Mouse (Mus musculus) cerebellum, adult (tissue): ENCODE data around the gene Sh3bp1.
"Not testable (repeated sequence)": the region's sequence is repeated elsewhere in the genome, so short reads cannot be mapped to it uniquely, and the experiment has no call there.

Experiments
- ATAC-seq: cut with Nextera tagmentation; 2 replicates; pipeline ENCODE4 v1.9.2; 2017; ENCODE audit warnings: mild to moderate bottlenecking, moderate library complexity, mixed read lengths; ENCODE audit not compliant: insufficient number of reproducible peaks, low FRiP score, low TSS enrichment

The Sh3bp1 gene

DNA sequence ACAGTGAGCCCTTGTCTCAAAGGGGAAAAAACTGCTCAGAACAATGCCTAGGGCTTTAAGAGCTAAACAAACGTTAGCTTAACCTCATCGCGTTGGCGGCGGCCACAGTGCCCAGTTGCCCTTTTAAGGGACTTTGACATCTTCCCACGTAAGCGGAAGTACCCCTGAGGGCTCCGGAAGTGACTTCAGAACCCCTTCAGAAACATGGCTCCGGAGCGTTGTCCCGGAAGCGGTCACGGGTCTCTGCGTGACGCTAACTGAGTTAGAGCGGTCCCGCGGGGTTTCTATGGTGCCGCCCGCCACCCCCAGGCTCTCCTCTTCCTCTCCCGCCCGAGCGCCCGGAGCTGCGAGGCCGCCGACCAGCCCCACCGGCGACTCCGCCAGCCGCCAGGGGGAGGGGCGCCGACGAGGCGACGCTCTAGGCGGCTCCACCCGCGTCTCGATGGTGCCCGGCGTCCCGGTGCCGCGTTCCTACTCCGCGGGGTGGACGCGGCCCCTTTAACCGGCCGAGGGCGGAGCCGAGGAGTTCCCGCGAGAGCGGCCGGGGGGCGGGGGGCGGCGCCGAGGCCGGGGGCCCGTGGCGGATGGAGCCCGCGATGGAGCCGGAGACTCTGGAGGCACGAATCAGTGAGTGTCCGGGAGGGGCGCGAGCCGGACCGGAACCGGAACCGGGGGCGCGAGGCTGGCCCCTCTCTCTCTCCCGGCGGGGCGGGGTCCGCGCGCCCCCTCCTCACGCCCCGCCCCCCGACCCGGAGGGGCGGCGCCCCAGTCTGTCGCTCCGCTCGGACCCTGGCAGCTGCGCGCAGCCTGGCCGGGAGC lies 22.4 kb upstream of the Sh3bp1 start, which contains the start of gene Gga1:
Gene Gga1, plus strand, starts transcription at position 200 of the 819 bp plus-strand sequence.
- peak; percentile 84 for ATAC-seq

DNA sequence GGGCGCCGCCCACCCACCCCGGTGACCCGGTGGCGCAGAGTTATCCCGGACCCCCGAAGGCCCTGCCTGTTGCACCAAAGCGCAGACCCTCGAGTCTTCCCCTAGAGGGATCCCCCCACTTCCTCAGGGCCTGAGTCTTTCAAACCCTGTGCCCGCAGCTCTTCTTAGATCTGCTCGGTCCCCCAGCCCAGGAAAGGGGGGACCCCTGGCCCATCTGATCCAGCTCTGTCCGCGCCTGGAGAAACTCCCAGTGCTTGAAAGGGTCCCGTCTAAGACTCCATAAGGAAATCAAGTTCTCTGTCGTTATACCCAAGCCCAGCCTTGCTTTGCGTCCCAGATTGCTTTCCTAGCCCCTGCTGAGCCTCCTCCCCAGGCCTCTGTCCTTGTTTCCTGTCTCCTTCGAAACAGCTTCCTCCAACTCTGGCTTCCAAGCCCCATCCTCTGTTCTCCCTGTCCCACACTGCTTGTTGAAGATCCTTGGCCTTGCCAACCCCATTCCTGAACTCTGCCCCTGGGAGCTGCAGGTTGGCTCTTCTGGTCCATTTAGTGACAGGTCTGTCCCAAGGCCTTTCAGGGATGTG lies 21.7 kb upstream of the Sh3bp1 start:
- peak; percentile 5; the same call in 1 of the 2 replicates for ATAC-seq

DNA sequence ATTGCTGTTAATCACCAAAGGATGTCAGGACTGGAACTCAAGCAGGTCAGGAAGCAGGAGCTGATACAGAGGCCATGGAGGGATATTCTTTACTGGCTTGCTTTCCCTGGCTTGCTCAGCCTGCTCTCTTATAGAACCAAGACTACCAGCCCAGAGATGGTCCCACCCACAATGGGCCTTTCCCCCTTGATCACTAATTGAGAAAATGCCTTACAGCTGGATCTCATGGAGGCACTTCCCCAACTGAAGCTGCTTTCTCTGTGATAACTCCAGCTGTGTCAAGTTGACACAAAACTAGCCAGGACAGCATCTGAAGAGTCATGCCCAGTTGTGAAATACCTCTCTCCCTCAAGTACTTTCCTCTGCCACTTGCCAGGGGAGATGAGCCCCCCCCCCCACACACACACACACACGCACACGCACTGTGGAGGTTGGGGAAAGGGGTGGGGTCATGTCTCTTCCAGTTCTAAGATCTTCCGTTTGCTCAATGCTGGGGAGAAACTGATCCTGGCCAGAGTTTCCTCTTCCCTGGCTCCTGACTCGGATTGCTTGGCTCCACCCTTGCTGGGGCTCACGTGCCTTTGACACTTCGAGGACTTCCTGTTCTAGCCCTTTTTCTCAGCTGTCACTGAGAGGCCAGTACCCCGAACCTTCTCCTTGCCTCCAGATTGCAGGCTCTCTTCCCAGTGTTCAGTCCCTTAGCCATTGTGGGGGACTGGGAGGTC lies 20.6 kb upstream of the Sh3bp1 start:
- ATAC-seq: not testable (repeated sequence)

DNA sequence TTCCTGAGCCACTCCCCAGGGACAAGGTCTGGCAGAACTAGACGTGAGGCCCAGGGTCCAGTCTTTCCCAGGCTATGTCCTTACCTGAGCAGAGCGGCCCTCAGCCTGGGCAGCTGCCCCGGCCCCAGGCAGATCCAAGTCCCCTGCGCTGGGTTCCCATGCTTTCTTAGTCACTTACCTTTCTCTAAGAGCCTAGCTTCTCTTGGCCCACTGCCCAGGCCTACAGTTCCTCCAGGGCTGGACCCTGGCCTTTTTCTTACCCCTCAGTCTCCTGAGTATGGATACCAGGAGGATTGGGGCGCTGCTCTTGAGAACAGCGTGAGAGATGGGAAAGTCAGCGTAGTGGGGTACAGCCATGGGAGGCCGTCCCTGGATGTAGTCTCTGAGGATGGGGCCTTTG lies 19.1 kb upstream of the Sh3bp1 start:
- ATAC-seq: no peak

DNA sequence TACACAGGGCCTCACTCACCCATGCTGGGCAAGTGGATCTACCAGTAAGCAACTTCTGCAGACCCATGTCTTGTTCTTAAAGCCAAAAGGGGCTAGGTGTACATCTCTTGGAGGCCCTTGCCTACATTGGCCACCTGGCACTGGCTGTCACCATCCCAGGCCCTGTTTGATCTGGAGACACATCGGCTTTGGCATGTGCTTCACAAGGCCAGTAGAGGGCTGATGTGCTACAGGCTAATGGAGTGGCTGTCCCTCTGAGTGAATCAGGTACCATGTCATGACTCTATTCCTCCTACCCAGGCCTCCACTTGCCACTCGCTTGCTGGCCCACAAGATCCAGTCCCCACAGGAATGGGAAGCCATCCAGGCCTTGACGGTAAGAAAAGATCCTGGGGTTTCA lies 17.7 kb upstream of the Sh3bp1 start:
- ATAC-seq: no peak

DNA sequence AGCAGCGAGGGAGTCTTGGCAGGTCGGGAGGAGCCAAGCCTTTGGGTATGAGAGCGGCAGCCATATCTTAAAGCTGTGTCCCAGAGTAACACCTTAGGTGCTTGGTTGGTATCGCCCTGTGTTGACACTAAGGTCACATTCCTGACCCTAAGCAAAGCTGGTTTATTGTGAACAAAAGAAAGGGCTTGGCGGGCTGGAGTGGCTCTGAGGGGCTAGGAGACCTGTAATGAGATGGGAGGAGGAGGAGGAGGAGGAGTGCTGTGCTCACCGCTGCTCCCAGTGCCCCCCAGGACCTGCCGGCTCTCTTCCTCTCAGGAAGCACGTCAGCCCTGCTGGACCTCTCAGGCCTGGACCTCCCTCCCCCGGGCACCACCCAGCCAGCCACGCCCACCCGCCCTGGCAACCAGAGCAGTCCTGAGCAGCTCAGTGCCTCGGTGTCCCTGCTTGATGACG lies 10.1 kb upstream of the Sh3bp1 start:
- no peak for ATAC-seq

DNA sequence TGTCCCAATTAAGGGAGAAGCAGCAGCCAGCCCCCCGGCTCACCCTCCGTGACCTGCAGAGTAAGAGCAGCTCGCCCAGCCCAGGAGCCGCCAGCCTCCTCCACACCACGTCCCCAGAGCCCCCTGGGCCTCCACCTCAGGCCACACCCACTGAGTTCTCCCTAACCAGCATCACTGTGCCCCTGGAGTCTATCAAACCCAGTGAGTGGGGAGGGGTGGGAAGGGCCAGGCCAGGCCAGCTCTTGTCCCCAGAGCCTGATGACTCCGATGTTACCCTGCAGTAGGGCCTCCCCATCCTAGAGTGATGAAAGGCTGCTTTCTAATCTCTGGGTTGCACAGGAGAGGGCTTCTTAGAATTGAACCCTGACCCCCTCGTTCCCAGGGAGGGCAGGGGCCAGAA lies 7.1 kb upstream of the Sh3bp1 start:
- no peak for ATAC-seq

DNA sequence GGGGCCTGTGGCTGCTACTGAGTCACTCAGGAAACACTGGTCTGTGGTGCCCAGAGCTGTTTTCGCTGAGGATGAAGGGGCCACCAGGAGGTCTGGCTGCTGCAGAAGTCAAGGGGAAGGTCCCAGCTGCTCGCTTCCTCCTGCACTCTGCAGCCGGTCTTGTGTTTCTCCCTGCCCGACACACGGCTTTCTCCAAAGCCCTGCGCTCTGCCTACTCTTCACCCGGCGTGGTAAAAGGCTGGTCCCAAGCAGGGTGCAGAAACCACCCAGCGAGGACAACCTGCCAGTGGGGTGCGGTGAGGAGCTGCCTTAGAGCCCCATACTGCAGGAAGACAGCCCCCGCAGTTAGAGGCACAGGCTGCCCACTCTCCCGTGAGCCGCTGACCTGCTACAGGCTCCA lies 4.8 kb upstream of the Sh3bp1 start:
- ATAC-seq: no peak

DNA sequence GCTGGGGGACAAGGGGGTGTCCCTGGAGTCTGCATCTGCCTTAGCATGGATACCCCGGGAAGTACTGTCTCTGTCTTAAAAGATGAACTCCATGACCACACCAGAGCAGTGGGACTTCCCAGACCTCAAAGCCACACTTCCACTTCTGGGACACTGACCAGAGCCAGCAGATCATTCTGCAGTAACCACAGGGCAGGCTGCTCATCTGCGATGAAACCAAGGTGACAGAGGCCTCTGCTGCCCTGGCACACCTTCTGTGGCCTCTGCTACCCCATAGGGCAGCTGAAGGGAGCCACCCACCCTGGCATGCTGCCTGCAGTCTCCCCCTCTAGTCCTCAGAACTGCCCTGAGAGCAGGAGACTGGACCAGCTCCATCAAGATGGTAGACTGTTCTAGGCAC lies 3.8 kb upstream of the Sh3bp1 start:
- ATAC-seq: no peak

DNA sequence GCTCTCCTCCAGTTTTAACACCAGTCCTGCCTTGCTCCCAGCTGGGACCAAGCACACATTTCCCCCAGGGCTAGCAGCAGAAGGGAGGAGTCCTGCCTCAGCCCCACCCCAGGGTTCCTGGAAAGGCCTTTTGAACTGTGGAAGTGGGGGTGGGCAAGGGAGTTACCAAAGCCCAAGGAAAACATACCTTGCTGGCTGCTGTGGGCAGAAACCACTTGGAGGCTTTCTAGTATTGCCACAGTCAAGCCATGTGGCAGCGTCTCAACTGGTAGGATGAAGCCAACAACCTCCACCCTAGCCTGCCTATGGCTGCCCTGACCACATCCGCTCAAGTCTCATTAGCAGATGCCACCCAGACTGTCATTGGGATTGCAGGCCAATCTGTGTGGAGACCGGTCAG lies 3.4 kb upstream of the Sh3bp1 start:
- ATAC-seq: no peak

DNA sequence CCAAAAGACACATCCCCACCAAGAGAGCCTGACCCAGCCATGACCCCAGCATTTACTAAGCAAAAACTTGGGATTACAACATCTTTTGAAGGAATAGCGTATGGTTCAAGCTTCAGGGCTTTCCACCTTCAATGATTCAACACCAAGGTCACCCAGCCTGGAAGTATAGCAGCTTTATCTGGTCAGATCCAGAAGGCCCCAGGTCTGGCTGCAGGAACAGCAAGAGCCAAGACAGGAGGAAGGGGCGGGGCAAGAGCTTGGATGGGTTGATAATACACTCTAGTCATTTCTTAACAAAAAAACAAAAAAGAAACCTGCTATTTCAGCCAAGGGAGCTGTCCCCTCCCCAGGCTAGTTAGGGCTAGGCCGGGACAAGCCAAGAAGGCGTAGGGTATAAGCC lies 2.1 kb upstream of the Sh3bp1 start:
- ATAC-seq: no peak

DNA sequence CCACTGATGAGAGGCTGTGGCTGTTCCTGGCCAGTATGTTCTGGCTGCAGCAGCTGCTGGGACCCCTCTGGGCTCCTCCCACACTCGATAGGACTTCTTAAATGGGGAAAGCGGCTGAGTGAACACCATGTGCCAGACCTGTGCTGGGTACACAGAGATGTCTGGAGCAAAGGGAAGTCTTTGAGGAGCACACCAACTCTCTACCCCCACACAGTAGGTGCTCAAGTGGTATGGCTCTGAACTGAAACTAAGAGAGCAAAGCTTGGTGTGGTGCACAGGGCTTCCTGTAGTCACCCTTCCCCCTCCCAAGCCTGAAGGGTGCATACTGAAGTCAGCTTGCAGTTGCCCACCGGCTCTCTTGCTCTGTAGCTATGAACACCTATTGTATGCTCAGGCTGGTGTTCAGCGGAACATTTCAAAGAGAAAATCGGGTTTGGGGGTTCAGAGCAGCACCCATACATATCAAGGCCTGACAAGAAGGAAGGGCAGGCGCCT lies 1.0 kb upstream of the Sh3bp1 start:
- no peak for ATAC-seq

DNA sequence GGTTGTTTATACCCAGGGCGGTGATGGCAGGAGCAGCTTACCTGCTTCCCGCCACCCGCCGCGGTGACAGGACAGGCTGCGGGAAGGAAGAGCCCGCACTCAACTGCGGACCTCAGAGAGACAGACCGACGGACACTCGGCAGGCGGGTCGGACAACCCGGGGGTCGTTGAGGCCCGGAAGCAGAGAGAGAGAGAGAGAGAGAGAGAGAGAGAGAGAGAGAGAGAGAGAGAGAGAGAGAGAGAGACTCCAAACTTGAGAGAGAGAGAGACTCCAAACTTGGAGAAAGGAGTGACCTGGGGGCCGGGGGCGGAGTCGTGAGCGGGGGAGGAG lies 194 bp upstream of the Sh3bp1 start, which contains the start of gene Gm49510:
Gene Gm49510, plus strand, starts transcription at position 259 of the 331 bp plus-strand sequence.
- no peak for ATAC-seq

DNA sequence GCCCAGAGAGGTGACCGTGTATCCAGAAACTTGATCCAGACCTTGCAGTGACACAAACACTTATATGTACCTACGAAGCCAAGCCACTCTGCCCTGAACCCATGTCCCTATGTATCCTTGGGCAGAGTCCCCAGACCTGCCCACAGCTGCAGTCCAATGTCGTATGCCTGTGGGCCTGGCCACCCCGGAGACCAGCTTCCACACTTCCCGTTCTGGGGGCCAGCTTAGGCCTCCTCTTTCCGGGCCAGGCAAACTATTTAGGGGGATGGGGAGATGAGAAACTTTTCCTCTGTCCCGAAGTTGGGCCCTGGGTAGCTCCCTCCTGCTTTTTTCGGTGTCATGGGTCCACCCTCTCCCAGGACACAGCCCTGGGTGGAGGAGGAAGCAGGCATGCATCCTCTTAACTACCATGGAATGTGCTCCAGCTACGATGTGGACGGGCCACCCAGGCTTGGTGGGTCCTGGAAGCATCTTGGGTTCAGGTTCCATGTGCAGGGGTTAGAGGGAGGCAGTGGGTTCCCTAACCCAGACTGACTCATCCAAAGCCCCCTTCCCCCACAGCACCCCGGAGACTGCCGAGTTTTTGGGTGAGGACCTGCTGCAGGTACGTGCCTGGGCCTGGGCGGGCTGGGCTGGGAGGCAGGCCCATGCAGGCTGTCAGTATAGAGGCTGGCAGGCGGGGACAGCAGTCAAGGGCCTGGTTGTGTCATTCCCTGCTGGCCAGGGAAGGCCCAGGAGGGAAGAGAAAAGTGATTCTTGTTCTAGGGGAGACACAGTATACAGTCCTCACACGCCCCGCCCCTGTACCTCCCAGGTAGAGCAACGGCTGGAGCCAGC lies 1.2 kb downstream of the Sh3bp1 start:
- ATAC-seq: no peak

DNA sequence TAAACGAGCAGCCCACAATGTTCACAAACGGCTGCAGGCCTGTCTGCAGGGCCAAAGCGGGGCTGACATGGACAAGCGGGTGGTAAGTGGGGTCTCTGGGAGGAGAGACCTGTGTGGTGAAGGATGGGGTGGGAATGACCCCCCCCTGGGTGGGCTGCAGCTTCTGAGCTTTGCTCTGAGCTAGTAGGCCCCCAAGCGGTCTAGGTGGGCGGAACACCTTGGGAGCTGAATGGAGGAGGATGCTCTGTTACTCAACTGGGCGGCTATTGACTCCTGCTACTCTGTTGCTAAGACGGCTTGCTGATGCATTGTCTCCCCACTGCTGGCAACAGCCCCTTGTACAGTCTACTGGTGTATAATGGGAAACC lies 1.8 kb downstream of the Sh3bp1 start:
- no peak for ATAC-seq

DNA sequence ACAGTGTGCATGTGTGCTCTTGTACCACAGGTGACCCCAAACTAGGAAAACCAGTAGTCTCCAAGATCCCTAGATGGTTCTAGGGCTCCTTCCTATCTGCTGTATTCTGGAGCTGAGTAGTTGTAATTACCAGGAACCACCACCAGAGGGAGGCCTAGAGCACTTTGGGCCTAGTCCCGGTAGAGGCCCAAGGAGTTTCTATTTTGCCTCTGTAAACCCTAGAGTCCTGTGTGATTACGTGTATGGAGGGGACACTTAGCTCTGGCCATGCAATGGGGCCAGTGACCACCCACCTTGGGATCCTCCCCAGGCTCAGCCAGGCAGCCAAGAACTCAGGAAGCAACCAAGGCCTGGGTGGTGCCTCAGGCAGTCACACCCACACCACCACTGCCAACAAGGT lies 3.7 kb downstream of the Sh3bp1 start:
- ATAC-seq: 0 out of 2 replicates have a peak, but pooled peaks have one; percentile 22

DNA sequence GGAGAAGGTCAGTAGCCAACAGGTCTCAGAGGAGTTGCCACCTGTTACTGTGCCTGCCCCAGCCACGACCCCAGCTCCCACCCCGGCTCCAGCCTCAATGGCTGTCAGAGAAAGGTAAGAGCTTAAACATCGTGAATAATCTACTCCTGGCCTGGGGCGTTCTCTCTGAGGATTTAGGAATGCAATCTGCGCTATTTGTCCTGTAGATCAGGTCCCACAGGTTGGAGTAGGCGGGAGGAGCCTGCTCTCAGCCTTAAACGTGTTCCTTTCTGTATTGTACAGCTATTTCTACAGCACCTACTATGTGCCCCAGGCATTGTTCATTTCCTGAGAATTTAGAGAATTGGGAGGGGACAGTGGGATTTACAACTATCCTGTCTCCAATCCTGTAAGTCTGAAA lies 8.8 kb downstream of the Sh3bp1 start:
- ATAC-seq: no peak

DNA sequence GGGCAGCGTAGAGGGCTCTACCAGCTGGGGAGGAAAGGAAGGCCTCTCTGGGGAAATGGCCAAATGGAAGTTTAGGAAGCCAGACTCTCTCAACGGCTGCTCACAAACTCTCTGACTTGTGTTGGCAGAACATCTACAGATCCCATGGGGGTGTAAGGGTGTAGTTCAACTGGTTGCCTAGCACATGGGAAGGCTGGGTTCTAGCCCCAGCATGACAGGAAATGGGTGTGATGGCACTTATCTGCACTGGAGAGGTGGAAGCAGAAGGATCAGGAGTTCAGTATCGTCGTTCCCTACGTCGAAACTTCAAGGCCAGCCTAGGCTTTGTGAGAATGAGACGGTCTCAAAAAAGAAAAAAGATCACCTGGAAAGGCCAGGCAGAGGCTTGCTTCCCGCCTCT lies 9.4 kb downstream of the Sh3bp1 start:
- no peak for ATAC-seq

DNA sequence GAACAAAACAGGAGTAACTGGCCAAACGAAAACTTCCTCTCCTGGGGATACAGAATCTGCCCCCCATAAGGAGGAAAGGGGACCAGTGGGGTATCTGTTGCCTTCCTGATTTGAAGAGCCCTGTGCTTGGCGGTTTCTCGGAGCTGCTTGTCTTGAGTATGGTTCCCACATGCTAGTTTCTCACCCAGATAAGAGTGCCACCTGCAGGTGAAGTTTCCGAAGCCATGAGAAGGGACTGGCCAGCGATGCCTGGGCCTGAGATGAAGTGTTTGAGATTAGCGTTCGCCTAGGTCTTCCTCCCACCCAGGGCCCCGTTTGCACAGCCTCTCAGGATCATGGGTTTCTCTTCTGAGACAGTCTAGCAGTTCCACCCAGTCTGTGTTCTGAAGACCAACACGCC lies 12.5 kb downstream of the Sh3bp1 start:
- no peak for ATAC-seq

DNA sequence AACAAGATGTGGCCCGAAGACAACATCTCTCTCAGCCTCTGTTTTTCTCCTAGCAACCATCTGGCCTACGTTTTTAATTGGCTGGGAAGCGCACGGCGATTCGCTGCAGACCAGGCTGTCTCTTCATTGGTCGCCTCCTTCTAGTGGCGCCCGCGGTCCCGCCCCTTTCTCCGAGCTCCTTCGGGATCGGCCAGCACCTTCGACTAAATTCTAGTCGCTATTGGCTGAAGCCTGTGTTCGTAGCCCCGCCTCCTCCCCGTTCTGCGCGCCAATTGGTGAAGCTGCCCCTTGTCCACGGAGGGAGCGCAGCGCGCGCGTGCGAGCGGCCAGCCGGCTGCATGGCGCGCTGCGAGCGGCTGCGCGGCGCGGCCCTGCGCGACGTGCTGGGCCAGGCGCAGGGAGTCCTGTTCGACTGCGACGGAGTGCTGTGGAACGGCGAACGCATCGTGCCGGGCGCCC lies 14.1 kb downstream of the Sh3bp1 start, which contains the start of gene Pdxp:
Gene Pdxp, plus strand, starts transcription at position 288 of the 459 bp plus-strand sequence.
- ATAC-seq: peak; percentile 87
